Mouse (Mus musculus) small intestine, adult 2 months (tissue): ENCODE measurements around the gene Scgb1a1. TPM values are rescaled to one million over a fixed set of nuclear protein-coding genes. Genes with fewer than 3 reads are reported as not detected.

Experiments used
- H3K27ac ChIP-seq: fragments of 200-500 bp; 2 replicates; pipeline ENCODE4 v1.5.1; 2012; ENCODE audit warnings: low read depth, low read length, control low read depth, inconsistent platforms; ENCODE audit not compliant: insufficient read depth
- H3K27me3 ChIP-seq: fragments of 200-500 bp; 2 replicates; pipeline ENCODE4 v1.6.1; 2012; ENCODE audit warnings: mild to moderate bottlenecking, moderate library complexity, low read length, inconsistent platforms; ENCODE audit not compliant: control insufficient read depth, insufficient read depth
- H3K36me3 ChIP-seq: fragments of 200-500 bp; 2 replicates; pipeline ENCODE4 v1.6.1; 2012; ENCODE audit warnings: mild to moderate bottlenecking, low read length, control low read depth, inconsistent platforms; ENCODE audit not compliant: control insufficient read depth, insufficient read depth
- H3K4me1 ChIP-seq: fragments of 200-500 bp; 2 replicates; pipeline ENCODE4 v1.6.1; 2012; ENCODE audit warnings: low read length, inconsistent platforms, mixed read lengths; ENCODE audit not compliant: control insufficient read depth, insufficient read depth, insufficient read length
- H3K4me3 ChIP-seq: fragments of 200-500 bp; 2 replicates; pipeline ENCODE4 v1.5.1; 2012; ENCODE audit warnings: low read depth, mild to moderate bottlenecking, control low read depth, inconsistent platforms, low read length, moderate library complexity
- CTCF ChIP-seq: fragments of 200-500 bp; IDR thresholded peaks from 2 replicates; pipeline ENCODE4 v1.5.1; 2012; ENCODE audit warnings: low read depth, mild to moderate bottlenecking, control low read depth, inconsistent platforms, low read length, moderate library complexity, mixed read lengths; ENCODE audit not compliant: insufficient replicate concordance, insufficient read length; ENCODE audit errors: extremely low read depth
- POLR2A ChIP-seq: fragments of 200-500 bp; IDR thresholded peaks from 2 replicates; pipeline ENCODE4 v1.6.1; 2012; ENCODE audit warnings: low read depth, mild to moderate bottlenecking, control low read depth, inconsistent platforms, low read length, moderate library complexity
- WGBS: fragments of 180-500 bp; shearing (Covaris S2); methylation state at CpG from one replicate; pipeline ENCODE4 v1.1.7; 2018; 5-methylcytosine and 5-hydroxymethylcytosine counted together
- polyA plus RNA-seq: library from polyadenylated mRNA; depleted of rRNA; stranded (reverse); fragments of >200 nt; gene quantifications from 2 replicates; pipeline ENCODE4 v1.2.3, GENCODE M21; 2012

The Scgb1a1 gene
- polyA plus RNA-seq, 1 experiment: 3.7 TPM

DNA sequence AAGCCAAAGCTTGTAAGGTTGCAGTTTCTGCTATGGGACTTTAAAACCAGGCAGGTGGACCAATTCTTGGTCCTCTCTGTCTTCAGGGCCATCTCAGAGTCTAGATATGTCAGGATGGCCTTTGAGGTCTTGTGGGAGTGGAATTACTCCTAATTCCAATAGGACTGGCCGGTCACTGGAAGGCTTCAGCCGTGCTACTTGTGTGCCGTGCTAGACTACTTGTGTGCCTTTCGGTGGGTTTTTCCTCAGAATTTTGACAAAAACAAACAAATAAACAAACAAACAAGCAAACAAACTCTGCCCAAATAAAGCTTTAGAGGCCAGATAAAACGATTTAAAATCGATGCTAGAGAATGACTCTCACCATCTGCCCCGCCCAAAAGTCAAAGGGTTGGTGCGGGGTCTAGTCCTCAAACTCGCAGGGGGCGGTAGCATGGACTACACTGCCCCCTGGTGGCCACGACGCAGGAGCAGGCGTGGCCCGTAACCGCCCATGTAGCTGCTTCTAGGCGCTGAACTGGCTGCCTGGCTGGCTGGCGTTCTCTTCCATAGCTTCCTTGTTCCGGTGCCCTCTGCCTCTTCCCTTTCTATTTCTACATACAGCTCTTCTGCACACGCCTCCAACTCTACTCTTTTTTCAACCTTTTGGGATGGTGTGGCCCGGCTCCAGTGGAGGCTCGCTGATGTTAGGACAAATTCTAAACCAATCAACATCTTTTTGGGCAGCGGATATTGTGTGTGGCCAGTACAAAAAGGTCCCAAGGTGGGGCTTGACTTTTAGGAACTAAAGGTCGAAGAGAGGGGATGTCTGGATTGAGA, 5.4 kb downstream of the Scgb1a1 start:
- H3K27me3 ChIP-seq: no peaks in the 10 kb centered on the region
- no peaks in the 10 kb centered on the region for H3K36me3 ChIP-seq
- TF ChIP-seq POLR2A: no peak
- peak; percentile 99 for TF ChIP-seq CTCF
- WGBS: 12% methylated on average over 23 of the region's 23 CpGs
- H3K4me1 ChIP-seq: peaks cover 16% of the 10 kb centered on the region; the same call in 1 of the 2 replicates
- H3K4me3 ChIP-seq: peak overlapping the region; percentile 31
- H3K27ac ChIP-seq: no peak overlapping the region

DNA sequence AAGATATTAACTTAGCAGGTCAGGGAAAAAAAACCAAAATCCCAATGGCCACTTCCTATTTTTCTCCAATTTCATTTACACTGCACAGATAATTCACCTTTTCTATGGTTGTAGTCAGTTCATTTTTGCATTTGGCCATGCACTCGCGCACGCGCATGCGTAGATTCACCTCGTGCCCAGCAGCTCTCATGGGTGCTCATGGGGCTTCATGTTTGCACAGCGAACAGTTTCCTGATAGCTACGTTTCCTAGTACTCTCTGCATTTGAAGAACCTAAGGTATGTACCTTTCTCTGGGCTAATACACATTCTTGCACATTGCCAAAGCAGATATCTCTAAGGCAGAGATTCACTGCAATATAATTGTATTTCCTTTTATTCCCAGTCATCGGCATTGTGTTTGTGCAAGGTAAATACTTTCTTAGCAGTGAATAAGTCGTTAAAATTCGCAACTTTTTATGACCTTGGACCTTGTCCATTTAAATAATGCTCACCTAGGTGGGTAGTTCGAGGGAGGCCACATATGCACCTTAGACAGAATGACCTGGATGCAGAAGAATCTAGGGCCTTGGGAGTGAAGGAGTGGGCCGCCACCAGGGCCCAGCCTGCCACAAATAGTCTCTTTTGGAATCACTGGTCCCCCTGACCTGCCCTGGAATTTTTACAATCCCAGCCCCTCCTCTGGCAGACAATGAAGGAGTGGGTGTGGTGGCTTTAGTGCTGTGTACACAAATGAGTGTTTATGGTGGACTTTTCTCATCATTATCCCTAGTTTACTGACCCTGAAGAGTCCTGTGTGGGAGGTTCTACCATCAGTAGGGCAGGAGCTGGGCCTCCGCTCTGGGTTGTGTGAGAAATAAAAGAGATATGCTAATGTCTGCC, 6.2 kb downstream of the Scgb1a1 start:
- Histone ChIP-seq H3K4me3 (no peak overlapping the region), H3K4me1 (peaks cover 16% of the 10 kb centered on the region; the same call in 1 of the 2 replicates), H3K27me3 (no peaks in the 10 kb centered on the region), H3K27ac (no peak overlapping the region), H3K36me3 (no peaks in the 10 kb centered on the region)
- TF ChIP-seq CTCF (no peak), POLR2A (no peak)
- 58% methylated on average over 14 of the region's 14 CpGs for whole genome bisulfite sequencing

DNA sequence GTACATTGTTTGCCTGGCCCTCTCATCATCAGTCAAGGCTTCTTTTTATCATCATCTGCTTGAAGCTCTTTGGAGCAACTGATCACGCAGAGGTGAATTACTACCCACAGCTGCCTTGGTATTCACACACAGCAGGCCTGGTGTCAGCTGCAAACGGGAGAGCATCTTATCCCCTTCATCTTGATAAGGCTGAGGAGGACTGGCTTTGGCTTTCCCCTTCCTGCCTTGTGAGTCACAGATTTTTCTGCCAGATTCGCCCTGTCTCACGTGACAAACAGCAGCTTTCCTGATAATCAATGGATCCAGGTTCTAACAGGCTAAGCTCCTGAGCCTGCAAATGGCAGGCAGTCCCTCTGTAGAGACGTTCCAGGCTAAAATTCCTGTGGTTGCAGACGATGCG, 7.8 kb downstream of the Scgb1a1 start:
- no peaks in the 10 kb centered on the region for H3K36me3 ChIP-seq
- H3K4me1 ChIP-seq: peaks cover 19% of the 10 kb centered on the region; the same call in 1 of the 2 replicates
- H3K4me3 ChIP-seq: no peak overlapping the region
- TF ChIP-seq CTCF: no peak
- no peak for TF ChIP-seq POLR2A
- no peaks in the 10 kb centered on the region for H3K27me3 ChIP-seq
- 39% methylated on average over 7 of the region's 7 CpGs for WGBS
- no peak overlapping the region for H3K27ac ChIP-seq

- Histone ChIP-seq H3K4me1 (peaks cover 14% of the 10 kb centered on the region; the same call in 1 of the 2 replicates), H3K27me3 (no peaks in the 10 kb centered on the region), H3K36me3 (no peaks in the 10 kb centered on the region), H3K4me3 (no peak overlapping the region), H3K27ac (no peak overlapping the region)
- 37% methylated on average over 4 of the region's 4 CpGs for WGBS
- no peak for TF ChIP-seq CTCF
- TF ChIP-seq POLR2A: no peak
Measured at GRCm38 (mm10) chr19:9076982-9077660, 10.6 kb downstream of the Scgb1a1 start.

- H3K4me1 ChIP-seq: peaks cover 19% of the 10 kb centered on the region
- no peak overlapping the region for H3K4me3 ChIP-seq
- 93% methylated on average over 3 of the region's 3 CpGs for WGBS
- no peak for TF ChIP-seq CTCF
- no peaks in the 10 kb centered on the region for H3K36me3 ChIP-seq
- no peaks in the 10 kb centered on the region for H3K27me3 ChIP-seq
- no peak overlapping the region for H3K27ac ChIP-seq
Measured at GRCm38 (mm10) chr19:9076035-9076434, 11.7 kb downstream of the Scgb1a1 start.

DNA sequence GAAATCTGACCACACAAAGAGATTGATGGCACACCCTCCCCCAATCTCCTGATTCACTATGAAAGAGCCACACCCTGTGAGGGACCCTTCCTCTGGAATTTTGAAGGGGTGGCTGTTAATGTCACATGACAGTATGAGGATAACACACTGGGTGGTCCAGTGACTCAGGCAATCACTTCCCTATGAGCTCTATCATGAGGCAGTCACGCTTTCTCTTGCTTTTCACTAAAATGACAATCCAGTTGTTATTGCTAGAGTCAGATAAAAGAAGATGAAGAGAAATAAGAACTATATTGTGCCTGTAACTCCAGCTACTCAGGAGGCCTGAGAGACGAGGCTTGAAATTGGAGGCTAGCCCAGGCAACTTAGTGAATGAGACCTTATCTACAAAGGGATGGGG, 12.2 kb downstream of the Scgb1a1 start:
- H3K4me3 ChIP-seq: no peak overlapping the region
- TF ChIP-seq CTCF (no peak), POLR2A (no peak)

DNA sequence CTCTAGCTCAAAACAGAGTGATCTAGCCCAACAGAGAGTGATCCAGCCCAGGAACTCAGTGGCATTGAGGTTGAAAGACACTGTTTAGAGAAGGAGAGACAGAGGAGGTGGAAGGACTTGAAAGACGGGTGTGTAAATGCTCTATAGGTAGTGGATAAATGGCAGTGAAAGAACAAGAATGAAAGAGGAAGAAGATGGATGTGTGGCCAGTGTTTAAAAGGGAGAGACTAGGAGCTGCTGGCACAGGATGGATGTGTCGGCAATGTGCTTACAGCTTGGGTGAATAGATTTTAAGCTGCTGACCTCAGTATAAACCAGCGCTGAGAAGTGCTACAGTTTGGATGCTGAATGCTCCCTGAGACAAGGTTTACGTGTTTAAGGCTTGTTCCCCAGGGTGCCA, 13.3 kb downstream of the Scgb1a1 start:
- H3K36me3 ChIP-seq: no peaks in the 10 kb centered on the region
- no peak overlapping the region for H3K27ac ChIP-seq
- H3K27me3 ChIP-seq: no peaks in the 10 kb centered on the region
- no peak overlapping the region for H3K4me3 ChIP-seq
- TF ChIP-seq CTCF: no peak
- TF ChIP-seq POLR2A: no peak
- peaks cover 19% of the 10 kb centered on the region for H3K4me1 ChIP-seq
- 74% methylated on average over 4 of the region's 4 CpGs for WGBS

More for the DNA sequence above, 12.2 kb downstream of the Scgb1a1 start:
- Histone ChIP-seq H3K4me1 (peaks cover 23% of the 10 kb centered on the region), H3K27ac (no peak overlapping the region), H3K27me3 (no peaks in the 10 kb centered on the region), H3K36me3 (no peaks in the 10 kb centered on the region)
- 81% methylated on average over 2 of the region's 2 CpGs for WGBS
